Mouse (Mus musculus): Measurements from ENCODE around the gene Fpgs. TPM values are rescaled to one million over a fixed set of nuclear protein-coding genes. Genes with fewer than 3 reads are reported as not detected.

Gene Fpgs
- polyA plus RNA-seq, 1 experiment = 19.7 TPM

DNA sequence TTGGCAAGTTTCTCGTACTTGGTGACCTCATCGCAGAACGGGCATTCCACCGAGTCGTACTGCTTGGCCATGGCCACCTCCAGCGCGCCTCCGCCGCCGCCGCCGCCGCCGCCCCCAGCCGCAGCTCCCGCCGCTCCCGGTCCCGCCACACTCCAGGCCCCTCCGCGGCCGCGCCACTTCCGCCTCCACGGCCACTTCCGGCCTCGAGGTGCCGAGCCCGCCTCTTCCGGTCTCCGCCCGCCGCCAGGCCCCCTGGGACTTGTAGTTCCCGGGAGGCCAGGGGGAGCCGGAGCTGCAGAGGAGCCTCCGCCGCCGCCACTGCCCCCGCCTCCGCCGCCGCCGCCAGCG is 8.6 kb upstream of the Fpgs start:
- under 1% methylated on average over 42 of the region's 44 CpGs for WGBS
- Histone ChIP-seq H3K4me3 (replicated peaks; ENCODE audit: insufficient read depth, low read depth, low read length) (peak overlapping the region; percentile 86), H3K27me3 (ENCODE audit: control insufficient read depth, insufficient read depth, low read length) (no peaks in the 10 kb centered on the region), H3K4me1 (ENCODE audit: control insufficient read depth, insufficient read depth, low read length) (peaks cover 2% of the 10 kb centered on the region; the same call in 1 of the 2 replicates), H3K27ac (ENCODE audit: insufficient read depth, low read length) (peak overlapping the region; percentile 100)
- peak; percentile 95 to 97 for DNase-seq
- no peak for TF ChIP-seq CTCF (IDR thresholded peaks at IDR 0.05; ENCODE audit: borderline replicate concordance, insufficient read depth, low read depth, low read length)

DNA sequence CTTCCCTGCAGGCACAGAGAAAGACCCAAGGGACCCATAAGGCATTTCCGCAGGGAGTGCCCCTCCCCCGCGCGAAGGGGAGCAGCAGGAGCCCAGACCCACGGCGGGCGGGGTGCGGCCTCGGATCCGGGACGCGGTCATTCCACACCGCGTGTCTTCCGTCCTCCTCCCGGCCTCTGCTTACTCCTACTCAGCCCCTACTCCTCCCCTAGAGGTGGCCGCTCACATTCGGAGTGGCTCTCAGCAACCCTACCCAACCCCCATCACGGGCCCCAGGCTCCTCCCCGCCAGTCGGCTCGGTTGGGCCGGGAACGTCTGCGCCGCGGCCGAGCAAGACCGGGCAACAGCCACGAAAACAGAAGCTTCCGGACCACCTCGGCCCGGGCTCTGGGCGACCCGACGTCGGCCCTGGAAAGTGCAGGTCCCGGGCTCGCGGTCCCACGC is 8.2 kb upstream of the Fpgs start:
- no peak for DNase-seq
- Histone ChIP-seq H3K4me3 (replicated peaks; ENCODE audit: insufficient read depth, low read depth, low read length) (peak overlapping the region; percentile 77), H3K27ac (ENCODE audit: insufficient read depth, low read length) (peak overlapping the region; percentile 27), H3K4me1 (ENCODE audit: control insufficient read depth, insufficient read depth, low read length) (peaks cover 2% of the 10 kb centered on the region; the same call in 1 of the 2 replicates), H3K27me3 (ENCODE audit: control insufficient read depth, insufficient read depth, low read length) (no peaks in the 10 kb centered on the region)
- under 1% methylated on average over 41 of the region's 41 CpGs for WGBS
- no peak for TF ChIP-seq CTCF (IDR thresholded peaks at IDR 0.05; ENCODE audit: borderline replicate concordance, insufficient read depth, low read depth, low read length)
- TF ChIP-seq POLR2A (IDR thresholded peaks at IDR 0.05; ENCODE audit: borderline replicate concordance, insufficient read depth, low read length) = no peak

DNA sequence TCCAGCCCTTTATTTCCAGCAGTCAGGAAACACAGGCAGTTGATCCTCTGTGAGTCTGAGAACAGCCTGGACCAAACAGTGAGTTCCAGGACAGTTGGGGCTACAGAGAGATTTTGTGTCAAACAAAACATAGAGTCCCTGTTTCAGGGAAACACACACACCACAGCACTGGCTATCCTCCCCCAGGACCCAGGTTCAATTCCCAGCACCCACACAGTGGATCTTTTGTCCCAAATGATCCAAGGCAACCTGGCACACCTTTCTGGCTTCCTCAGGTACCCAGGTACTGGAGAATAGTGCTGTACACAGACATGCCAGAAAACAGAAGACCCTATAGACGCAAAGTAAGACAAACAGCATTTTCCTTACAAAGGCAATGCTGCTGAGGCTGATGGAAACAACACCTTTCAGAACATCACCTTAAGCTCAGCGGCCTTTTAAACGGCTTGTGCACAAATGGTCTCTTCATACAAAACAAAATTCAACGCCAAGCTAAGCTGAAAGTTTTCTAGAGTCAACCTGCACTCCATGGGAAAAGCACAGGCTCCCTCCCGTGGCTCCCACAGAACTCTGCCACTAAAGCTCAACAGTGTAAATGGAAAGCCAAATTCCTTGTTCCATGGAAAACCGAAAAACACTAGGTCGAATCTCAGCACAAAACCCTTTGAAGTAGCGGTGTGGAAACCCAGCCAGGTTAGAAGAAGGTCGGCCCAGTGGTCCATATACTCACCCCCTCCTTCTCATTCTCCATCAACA is 7.5 kb upstream of the Fpgs start:
- Histone ChIP-seq H3K27me3 (ENCODE audit: control insufficient read depth, insufficient read depth, low read length) (no peaks in the 10 kb centered on the region), H3K27ac (ENCODE audit: insufficient read depth, low read length) (peak overlapping the region; percentile 27; the same call in 1 of the 2 replicates), H3K4me3 (replicated peaks; ENCODE audit: insufficient read depth, low read depth, low read length) (peak overlapping the region; percentile 77), H3K4me1 (ENCODE audit: control insufficient read depth, insufficient read depth, low read length) (peaks cover 2% of the 10 kb centered on the region; the same call in 1 of the 2 replicates)
- no peak for DNase-seq
- TF ChIP-seq CTCF (IDR thresholded peaks at IDR 0.05; ENCODE audit: borderline replicate concordance, insufficient read depth, low read depth, low read length) = no peak
- no peak for TF ChIP-seq POLR2A (IDR thresholded peaks at IDR 0.05; ENCODE audit: borderline replicate concordance, insufficient read depth, low read length)
- 27% methylated on average over 9 of the region's 9 CpGs for WGBS

DNA sequence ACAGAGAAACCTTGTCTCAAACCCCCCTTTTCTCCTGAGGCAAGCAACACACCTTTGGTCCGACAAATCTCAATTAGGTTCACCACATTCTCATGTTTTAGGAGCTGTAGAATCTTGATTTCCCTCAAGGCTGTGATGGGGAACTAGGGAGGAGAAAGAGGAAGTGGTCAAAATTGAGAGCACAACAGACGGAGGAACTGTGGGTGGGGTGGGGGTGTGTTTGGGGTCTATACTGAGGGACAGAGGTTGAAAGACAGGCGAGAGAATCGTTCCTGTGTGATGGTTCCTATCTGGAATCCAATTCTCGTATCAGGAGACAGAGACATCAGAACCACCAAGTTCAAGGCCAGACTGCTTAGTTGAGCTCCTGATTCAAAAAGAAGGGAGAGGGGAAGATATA is 6.5 kb upstream of the Fpgs start:
- 80% methylated on average over 5 of the region's 5 CpGs for WGBS

DNA sequence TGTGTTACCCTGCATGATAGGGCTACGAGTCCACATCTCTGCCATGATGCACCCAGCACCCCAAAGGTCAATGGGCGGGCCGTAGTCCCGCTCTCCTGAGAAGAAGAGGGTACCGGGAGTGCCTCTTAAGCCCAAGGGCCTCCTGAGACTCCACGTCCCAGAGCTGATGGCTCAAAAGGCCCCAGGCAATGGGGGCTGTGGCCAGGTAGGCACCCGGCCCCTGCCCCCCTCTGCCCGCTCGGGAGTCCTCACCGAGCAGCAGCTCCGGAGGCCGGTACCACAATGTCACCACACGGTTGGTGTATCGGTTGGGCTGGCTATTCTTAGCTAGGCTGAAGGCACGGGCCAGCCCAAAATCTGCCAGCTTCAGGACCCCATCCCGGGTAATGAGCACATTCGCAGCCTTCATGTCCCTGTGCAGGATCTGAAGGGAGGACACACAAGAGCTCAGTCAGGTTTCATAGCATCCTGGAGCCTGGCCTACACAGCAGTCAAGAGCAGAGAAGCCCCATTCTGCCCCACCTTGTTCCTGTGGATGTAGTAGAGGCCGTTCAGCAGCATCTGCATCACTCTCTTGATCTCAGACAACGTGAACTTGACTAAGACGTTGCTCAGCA is 5.7 kb upstream of the Fpgs start:
- TF ChIP-seq CTCF (IDR thresholded peaks at IDR 0.05; ENCODE audit: borderline replicate concordance, insufficient read depth, low read depth, low read length) (no peak), POLR2A (IDR thresholded peaks at IDR 0.05; ENCODE audit: borderline replicate concordance, insufficient read depth, low read length) (no peak)
- H3K27me3 ChIP-seq (ENCODE audit: control insufficient read depth, insufficient read depth, low read length) = no peaks in the 10 kb centered on the region
- no peak for DNase-seq
- H3K4me1 ChIP-seq (ENCODE audit: control insufficient read depth, insufficient read depth, low read length) = peaks cover 2% of the 10 kb centered on the region; the same call in 1 of the 2 replicates
- no peak overlapping the region for H3K4me3 ChIP-seq (replicated peaks; ENCODE audit: insufficient read depth, low read depth, low read length)
- H3K27ac ChIP-seq (ENCODE audit: insufficient read depth, low read length) = no peak overlapping the region
- 88% methylated on average over 20 of the region's 20 CpGs for WGBS

More for the DNA sequence above, 6.5 kb upstream of the Fpgs start:
- Histone ChIP-seq H3K27me3 (ENCODE audit: control insufficient read depth, insufficient read depth, low read length) (no peaks in the 10 kb centered on the region), H3K4me3 (replicated peaks; ENCODE audit: insufficient read depth, low read depth, low read length) (no peak overlapping the region), H3K4me1 (ENCODE audit: control insufficient read depth, insufficient read depth, low read length) (peaks cover 2% of the 10 kb centered on the region; the same call in 1 of the 2 replicates), H3K27ac (ENCODE audit: insufficient read depth, low read length) (no peak overlapping the region)
- no peak for DNase-seq
- TF ChIP-seq CTCF (IDR thresholded peaks at IDR 0.05; ENCODE audit: borderline replicate concordance, insufficient read depth, low read depth, low read length) (no peak), POLR2A (IDR thresholded peaks at IDR 0.05; ENCODE audit: borderline replicate concordance, insufficient read depth, low read length) (no peak)

DNA sequence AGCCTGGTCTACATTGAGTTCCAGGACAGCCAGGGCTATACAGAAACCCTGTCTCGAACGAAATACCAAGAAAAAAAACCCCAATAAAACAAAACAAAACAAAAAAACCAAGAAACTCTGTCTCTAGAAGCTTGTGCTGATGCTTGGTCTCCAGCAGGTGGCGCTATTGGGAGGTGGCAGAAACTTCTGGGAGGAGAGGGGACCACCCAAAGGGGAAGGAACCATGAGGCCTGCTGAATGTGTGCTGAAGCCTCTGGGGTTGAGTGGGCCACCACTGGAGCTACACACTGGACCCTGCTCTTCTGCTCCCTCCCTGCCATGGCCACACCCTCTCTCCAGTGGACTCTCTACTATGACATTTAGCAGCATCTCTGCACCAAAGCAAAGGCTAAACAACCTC is 4.7 kb upstream of the Fpgs start:
- TF ChIP-seq POLR2A (IDR thresholded peaks at IDR 0.05; ENCODE audit: borderline replicate concordance, insufficient read depth, low read length) = no peak
- TF ChIP-seq CTCF (IDR thresholded peaks at IDR 0.05; ENCODE audit: borderline replicate concordance, insufficient read depth, low read depth, low read length) = peak; percentile 66; the same call in 1 of the 2 replicates
- 19% methylated on average over 3 of the region's 3 CpGs for WGBS
- no peak overlapping the region for H3K27ac ChIP-seq (ENCODE audit: insufficient read depth, low read length)
- no peaks in the 10 kb centered on the region for H3K27me3 ChIP-seq (ENCODE audit: control insufficient read depth, insufficient read depth, low read length)
- no peak overlapping the region for H3K4me3 ChIP-seq (replicated peaks; ENCODE audit: insufficient read depth, low read depth, low read length)
- no peak for DNase-seq
- H3K4me1 ChIP-seq (ENCODE audit: control insufficient read depth, insufficient read depth, low read length) = 0 out of 2 replicates have a peak, but pooled peaks cover 2% of the 10 kb centered on the region

DNA sequence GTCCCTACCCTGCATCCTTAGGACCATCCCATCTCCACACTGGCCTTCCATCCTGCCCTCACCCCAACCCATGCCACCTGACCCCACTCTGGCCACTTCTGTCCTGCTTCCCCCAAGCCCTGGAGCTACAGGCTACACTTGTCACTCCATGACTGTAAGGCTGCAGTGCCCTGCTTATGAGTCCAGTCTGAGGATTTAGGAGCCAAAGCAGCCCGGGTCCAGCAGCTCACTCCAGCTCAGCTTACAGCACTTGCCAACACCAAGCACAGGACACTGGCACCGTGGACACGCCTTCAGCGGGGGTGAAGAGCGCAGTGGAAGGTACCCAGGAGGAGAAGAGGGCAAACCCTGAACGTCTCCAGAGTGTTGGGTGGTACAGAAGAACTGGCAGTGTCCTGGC is 3.0 kb upstream of the Fpgs start:
- Histone ChIP-seq H3K27ac (ENCODE audit: insufficient read depth, low read length) (no peak overlapping the region), H3K27me3 (ENCODE audit: control insufficient read depth, insufficient read depth, low read length) (no peaks in the 10 kb centered on the region), H3K4me3 (replicated peaks; ENCODE audit: insufficient read depth, low read depth, low read length) (no peak overlapping the region), H3K4me1 (ENCODE audit: control insufficient read depth, insufficient read depth, low read length) (0 out of 2 replicates have a peak, but pooled peaks cover 2% of the 10 kb centered on the region)
- WGBS = 84% methylated on average over 6 of the region's 6 CpGs
- DNase-seq = no peak
- no peak for TF ChIP-seq CTCF (IDR thresholded peaks at IDR 0.05; ENCODE audit: borderline replicate concordance, insufficient read depth, low read depth, low read length)
- no peak for TF ChIP-seq POLR2A (IDR thresholded peaks at IDR 0.05; ENCODE audit: borderline replicate concordance, insufficient read depth, low read length)

DNA sequence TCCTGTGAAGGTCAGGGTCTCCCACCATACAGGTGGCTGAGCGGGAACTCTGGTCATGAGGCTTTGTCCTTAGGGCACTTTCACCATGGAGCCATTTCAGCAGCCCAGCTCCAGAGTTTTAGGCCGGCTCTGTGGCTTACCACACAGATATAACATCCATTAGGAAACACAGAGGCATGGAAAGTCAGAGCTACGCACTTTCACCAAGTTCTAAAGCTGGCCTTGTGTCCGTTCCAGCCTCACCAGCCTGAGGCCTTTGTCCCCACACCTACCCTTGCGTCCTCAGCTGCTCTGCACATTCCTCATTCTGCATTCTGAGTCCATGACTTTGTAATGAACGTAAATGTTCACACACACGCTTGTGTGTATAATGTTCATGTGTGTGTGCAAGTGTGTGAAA is 1.1 kb upstream of the Fpgs start:
- WGBS = 91% methylated on average over 7 of the region's 7 CpGs
- Histone ChIP-seq H3K4me3 (replicated peaks; ENCODE audit: insufficient read depth, low read depth, low read length) (no peak overlapping the region), H3K27me3 (ENCODE audit: control insufficient read depth, insufficient read depth, low read length) (no peaks in the 10 kb centered on the region), H3K27ac (ENCODE audit: insufficient read depth, low read length) (no peak overlapping the region), H3K4me1 (ENCODE audit: control insufficient read depth, insufficient read depth, low read length) (no peaks in the 10 kb centered on the region)
- DNase-seq = no peak
- TF ChIP-seq CTCF (IDR thresholded peaks at IDR 0.05; ENCODE audit: borderline replicate concordance, insufficient read depth, low read depth, low read length) = no peak
- no peak for TF ChIP-seq POLR2A (IDR thresholded peaks at IDR 0.05; ENCODE audit: borderline replicate concordance, insufficient read depth, low read length)
